Mouse (Mus musculus) layer of hippocampus, postnatal 14 days (tissue): ENCODE results near the gene Atp5k. TPM values are rescaled to one million over a fixed set of nuclear protein-coding genes. Genes with fewer than 3 reads are reported as not detected.

Experiments used
- DNase-seq, 2 experiments: peaks; one replicate each; pipeline ENCODE4 v3.0.0; 2021 to 2022; ENCODE audit warnings: low spot score in 2 of 2, mixed read lengths in 1 of 2
- total RNA-seq, 2 experiments: library from RNA; stranded (reverse); gene quantifications; 2 replicates each; pipeline ENCODE4 v1.2.3; 2021

Gene Atp5k
- total RNA-seq, 2 experiments from 2014 or later: 331 to 343 TPM

GRCm38 (mm10) chr5:108431196-108431595, 3.1 kb downstream of the Atp5k start:
- no peak for DNase-seq

GRCm38 (mm10) chr5:108427186-108427585, 7.1 kb downstream of the Atp5k start:
- DNase-seq: peak; percentile 40 to 66

- DNase-seq: no peak
These were observed 10.8 kb downstream of the Atp5k start for GRCm38 (mm10) chr5:108423427-108423826.

GRCm38 (mm10) chr5:108422741-108423140, 11.5 kb downstream of the Atp5k start:
- no peak for DNase-seq

- no peak for DNase-seq
These were observed 19.5 kb downstream of the Atp5k start for GRCm38 (mm10) chr5:108414711-108415110.

GRCm38 (mm10) chr5:108406977-108407376, 27.3 kb downstream of the Atp5k start:
- DNase-seq: no peak

GRCm38 (mm10) chr5:108405460-108405859, 28.8 kb downstream of the Atp5k start:
- no peak for DNase-seq

- no peak for DNase-seq
These were observed 30.8 kb downstream of the Atp5k start for GRCm38 (mm10) chr5:108403453-108403852.

- DNase-seq: no peak
These were observed 44.5 kb downstream of the Atp5k start for GRCm38 (mm10) chr5:108389744-108390143.

GRCm38 (mm10) chr5:108388201-108388600, 46.0 kb downstream of the Atp5k start, which contains the start of gene Pde6b:
Gene Pde6b (plus strand): TSS chr5:108388391.
- DNase-seq: no peak

- no peak for DNase-seq
These were observed 47.8 kb downstream of the Atp5k start for GRCm38 (mm10) chr5:108386449-108386848.

- DNase-seq: peak in 1 of 2 experiments; percentile 81
These were observed 48.6 kb downstream of the Atp5k start for GRCm38 (mm10) chr5:108385632-108386031.

Other genes starting within 250 kb of the Atp5k start
- gene Dr1, start 165.6 kb downstream of the Atp5k start, total RNA-seq: 10 to 100 TPM; 48.1 to 56.8 TPM
- 10 to 100 TPM in 1 of 2 experiments, 1 to 10 TPM in 1; 9.3 to 10.7 TPM for gene Pigg, start 121.8 kb downstream of the Atp5k start, total RNA-seq
- gene Gm42517, start 66.5 kb downstream of the Atp5k start, total RNA-seq: 10 to 100 TPM; 67.5 to 69.3 TPM
- under 1 TPM in 1 of 2 experiments, not detected in 1; 0.43 TPM for gene Pde6b, start 46.1 kb downstream of the Atp5k start, total RNA-seq
- gene Mfsd7a, start 14.4 kb upstream of the Atp5k start, total RNA-seq: under 1 TPM; 0.58 to 0.98 TPM
- gene Pcgf3, start 26.8 kb upstream of the Atp5k start, total RNA-seq: 10 to 100 TPM; 57.2 to 60.4 TPM
- 100 to 1,000 TPM; 582 to 600 TPM for gene Cplx1, start 115.6 kb upstream of the Atp5k start, total RNA-seq
- gene Gak, start 195.3 kb upstream of the Atp5k start, total RNA-seq: 10 to 100 TPM; 93.4 to 97.9 TPM
- 10 to 100 TPM; 36.7 to 41.1 TPM for gene Tmem175, start 195.3 kb upstream of the Atp5k start, total RNA-seq
- 10 to 100 TPM; 10.1 to 10.9 TPM for gene Idua, start 225.9 kb upstream of the Atp5k start, total RNA-seq
- gene Dgkq, start 235.2 kb upstream of the Atp5k start, total RNA-seq: 10 to 100 TPM; 54.1 to 55.0 TPM
- 1 to 10 TPM; 1.4 to 2.1 TPM for gene Slc26a1, start 241.1 kb upstream of the Atp5k start, total RNA-seq